Mouse (Mus musculus) erythroblast, embryonic 14.5 days (primary cell): Measurements from ENCODE around the gene Rasl10b.

Source experiments
- GATA1 ChIP-seq: IDR thresholded peaks from 2 replicates; pipeline ENCODE4 v1.6.1; 2012; ENCODE audit warnings: low read length, inconsistent platforms, mixed read lengths
- TAL1 ChIP-seq: IDR thresholded peaks from 3 replicates; pipeline ENCODE4 v1.6.1; 2012; ENCODE audit warnings: low read length, inconsistent platforms, mixed read lengths

DNA sequence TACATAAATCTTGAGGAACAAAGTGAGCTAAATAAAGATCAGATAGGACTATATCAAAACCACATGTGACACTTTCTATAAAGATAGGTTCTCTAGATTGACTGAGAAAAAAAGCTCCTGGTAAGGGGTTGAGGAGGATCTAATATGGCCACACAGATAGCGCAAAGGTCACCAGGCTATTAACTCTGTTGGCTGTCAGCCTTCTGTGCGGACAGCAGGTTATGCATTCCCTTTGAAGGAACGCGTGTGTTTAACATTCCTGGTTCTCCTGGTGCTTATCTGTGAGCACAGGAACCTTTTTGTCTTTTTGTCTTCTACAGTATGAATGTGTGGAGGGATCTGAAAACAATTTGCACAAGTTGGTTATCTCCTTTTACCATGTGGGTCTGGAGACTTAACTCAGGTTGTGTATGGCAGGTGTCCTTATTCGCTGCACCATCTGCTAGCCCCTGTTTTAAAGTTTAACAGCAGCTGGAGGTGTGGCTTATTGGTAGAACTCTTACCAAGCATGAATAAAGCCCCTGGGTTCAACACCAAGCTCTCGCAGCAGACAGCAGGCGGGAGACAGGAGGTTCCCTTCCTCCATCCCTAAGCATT lies 29.1 kb upstream of the Rasl10b start:
- TF ChIP-seq TAL1 (no peak), GATA1 (no peak)
